Mouse (Mus musculus): Measurements from ENCODE around the gene Leng9.

Gene Leng9

DNA sequence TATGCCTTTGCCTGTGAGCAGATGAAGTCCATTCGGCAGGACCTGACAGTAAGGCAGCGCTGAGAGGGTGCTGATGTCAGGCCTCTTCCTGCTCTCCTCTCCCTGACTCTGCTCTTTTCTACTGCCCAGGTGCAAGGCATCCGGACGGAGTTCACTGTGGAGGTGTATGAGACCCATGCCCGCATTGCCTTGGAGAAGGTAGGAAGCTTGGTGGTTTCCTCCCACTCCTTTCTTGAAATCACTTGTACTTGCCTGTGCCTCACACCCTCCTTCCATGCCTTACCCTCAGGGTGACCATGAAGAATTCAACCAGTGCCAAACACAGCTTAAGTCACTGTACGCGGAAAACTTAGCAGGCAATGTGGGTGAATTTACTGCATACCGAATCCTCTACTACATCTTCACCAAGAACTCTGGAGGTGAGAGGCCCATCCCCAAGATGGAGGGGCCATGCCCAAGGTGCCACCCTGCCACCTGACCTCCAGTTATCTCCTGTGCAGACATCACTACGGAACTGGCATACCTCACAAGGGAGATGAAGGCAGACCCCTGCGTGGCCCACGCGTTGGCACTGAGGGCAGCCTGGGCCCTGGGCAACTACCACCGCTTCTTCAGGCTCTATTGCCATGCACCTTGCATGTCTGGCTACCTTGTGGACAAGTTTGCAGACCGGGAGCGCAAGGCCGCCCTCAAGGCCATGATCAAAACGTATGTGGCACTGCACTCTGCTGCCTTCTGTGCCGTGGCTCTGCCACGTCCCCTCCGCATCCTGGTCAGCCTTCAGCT lies 5.2 kb downstream of the Leng9 start:
- no peak for DNase-seq (ENCODE audit: low read depth, low spot score)

DNA sequence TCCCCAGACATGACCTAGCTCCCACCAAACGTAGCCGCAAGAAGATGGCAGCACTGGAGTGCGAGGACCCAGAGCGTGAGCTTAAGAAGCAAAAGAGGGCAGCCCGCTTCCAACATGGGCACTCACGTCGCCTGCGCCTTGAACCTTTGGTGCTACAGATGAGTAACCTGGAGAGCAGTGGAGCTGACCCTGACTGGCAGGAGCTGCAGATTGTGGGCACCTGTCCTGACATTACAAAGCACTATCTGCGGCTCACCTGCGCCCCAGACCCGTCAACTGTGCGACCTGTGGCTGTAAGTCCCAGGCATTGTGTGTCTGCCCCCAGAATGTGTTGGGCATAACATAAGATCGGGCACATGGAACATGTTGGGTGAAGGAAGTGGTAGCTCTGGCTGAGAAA lies 6.1 kb downstream of the Leng9 start:
- DNase-seq (ENCODE audit: low read depth, low spot score): no peak

DNA sequence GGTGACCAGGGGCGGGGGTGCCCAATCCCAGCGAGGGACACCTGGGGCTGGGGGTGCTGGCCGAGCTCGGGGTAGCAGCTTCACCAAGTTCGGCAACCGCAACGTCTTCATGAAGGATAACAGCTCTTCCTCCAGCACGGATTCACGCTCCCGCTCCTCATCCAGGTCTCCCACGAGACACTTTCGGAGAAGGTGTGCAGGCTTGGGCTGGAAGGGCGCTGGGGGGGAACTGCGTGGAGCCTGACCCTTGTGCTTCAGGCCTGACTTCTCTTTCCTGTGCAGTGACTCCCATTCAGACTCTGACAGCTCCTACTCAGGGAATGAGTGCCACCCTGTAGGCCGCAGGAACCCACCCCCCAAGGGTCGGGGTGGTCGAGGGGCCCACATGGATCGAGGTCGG lies 6.7 kb downstream of the Leng9 start:
- no peak for DNase-seq (ENCODE audit: low read depth, low spot score)

DNA sequence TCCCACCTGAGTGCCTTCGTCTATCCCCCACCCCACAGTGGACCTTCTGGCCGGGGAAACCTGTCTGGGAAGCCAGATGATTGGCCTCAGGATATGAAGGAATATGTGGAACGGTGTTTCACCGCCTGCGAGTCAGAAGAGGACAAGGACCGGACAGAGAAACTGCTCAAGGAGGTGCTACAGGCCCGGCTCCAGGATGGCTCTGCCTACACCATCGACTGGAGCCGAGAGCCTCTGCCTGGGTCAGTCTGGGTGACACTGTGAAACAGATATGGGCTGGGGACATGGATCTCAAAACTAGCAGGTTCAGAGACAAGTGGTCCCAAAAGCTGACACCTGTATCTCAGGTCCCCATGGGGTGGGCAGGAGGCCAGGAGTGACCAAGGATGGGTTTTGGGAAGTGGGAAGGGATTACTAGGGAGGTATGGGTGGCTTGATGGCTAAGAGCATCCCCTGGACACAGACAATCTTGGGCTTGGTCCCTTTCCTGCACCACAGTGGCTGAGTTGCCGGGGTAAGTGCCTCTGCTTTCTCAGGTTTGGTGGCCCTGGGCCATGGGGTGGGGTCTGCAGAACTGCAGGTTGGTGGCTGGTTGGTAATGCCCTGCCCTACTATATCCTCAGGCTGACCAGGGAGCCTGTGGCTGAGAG lies 7.3 kb downstream of the Leng9 start:
- no peak for DNase-seq (ENCODE audit: low read depth, low spot score)

DNA sequence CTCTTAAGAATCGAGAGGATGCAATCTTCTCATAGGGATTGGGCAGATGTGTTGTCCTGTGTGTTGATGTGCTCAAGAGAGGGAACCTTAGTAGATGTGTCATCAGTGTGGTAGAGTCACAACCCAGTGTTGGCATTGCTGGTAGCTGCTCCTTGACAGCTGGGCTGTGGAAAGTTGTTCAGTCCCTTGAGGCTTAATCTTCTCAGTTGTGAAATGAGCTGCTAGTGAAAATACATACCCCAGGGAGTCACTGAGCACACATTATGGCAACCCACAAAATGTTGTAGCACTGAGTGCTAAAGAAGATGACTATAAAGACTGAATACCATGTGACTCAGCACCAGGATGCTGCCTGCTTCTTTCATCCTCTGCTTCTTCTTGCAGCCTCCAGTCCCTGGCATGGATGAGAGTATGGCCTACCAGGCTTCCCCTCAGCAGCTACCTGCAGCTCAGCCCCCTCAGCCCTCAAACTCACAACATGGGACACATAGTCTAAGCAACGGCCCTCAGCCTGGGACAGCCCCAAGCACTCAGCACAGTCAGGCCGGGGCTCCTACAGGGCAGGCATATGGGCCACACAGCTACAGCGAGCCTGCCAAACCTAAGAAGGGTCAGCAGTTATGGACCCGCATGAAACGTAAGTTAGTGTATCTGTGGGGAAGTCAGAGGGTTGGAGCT lies 8.4 kb downstream of the Leng9 start:
- DNase-seq (ENCODE audit: low read depth, low spot score): no peak

DNA sequence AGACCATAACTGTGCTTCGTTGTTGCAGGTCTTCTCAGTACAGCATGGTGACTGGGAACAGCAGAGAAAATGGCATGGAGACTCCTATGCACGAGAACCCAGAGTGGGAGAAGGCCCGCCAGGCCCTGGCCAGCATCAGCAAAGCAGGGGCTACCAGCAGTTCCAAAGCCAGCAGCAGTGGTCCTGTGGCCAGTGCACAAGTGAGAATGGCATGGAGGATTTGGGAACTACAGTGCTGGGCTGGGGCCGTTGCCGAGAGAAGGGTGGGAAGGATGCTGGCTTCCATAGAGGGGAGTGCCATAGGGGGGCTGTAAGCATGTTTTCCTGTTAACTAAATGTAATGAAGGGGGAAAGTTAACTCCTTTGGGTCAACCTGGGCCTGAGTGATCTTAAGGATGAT lies 10.8 kb downstream of the Leng9 start:
- DNase-seq (ENCODE audit: low read depth, low spot score): no peak

DNA sequence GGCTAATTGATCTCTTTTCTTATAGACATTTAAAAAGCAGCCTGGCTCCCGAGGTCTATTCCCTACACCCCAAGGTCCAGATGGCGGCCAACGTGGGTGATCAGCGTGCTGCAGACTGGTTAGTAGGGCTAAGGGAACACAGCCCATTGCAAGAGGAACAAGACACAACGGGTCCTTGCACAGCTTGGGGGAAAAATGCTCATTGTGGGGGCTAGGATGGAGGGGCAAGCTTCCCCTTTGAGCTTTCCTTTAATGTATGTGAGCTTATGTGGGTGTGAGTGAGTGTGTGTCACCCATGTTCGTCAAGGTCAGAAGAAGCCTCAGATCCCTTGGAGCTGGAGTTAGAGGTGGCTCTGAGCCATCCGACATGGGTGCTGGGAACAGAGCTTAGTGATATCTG lies 11.5 kb downstream of the Leng9 start:
- no peak for DNase-seq (ENCODE audit: low read depth, low spot score)

DNA sequence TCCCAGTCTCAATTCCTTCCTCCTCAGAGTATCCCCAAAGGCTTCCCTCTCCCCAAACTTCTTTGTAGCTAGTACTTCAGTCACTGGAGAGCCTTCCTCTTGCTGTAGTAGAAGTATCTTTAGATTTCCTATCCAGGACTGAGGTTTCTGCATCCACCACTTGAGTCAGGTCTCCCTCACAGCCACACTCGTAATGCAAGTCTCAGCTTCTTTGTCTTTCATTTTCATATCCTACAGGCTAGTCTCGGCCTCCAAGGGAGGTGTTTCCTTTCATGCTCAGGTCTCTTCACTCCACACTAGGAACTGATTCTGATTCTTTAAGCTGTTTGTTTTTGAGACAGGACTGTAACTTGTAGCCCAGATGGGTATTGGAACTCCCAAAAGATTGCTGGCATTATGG lies 12.0 kb downstream of the Leng9 start:
- DNase-seq (ENCODE audit: low read depth, low spot score): no peak

DNA sequence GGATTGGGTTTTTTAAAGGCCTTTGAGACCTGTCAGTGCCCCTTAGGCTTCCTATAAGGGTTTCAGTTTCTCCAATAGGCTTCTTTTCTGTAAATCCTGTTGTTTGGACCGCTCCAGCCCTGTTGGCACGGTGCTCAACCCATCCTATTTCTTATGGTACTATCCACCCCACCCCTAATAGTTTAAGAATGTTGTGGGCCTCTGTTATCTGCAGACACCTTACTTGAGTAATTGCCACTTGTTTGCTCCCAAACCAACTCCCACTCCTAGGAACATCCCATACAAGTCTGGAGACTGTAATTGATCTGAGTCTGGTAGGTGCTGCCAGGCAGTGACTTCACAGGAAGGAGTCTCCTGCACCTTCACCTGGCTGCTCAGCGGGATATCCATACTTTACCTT lies 12.4 kb downstream of the Leng9 start:
- no peak for DNase-seq (ENCODE audit: low read depth, low spot score)

DNA sequence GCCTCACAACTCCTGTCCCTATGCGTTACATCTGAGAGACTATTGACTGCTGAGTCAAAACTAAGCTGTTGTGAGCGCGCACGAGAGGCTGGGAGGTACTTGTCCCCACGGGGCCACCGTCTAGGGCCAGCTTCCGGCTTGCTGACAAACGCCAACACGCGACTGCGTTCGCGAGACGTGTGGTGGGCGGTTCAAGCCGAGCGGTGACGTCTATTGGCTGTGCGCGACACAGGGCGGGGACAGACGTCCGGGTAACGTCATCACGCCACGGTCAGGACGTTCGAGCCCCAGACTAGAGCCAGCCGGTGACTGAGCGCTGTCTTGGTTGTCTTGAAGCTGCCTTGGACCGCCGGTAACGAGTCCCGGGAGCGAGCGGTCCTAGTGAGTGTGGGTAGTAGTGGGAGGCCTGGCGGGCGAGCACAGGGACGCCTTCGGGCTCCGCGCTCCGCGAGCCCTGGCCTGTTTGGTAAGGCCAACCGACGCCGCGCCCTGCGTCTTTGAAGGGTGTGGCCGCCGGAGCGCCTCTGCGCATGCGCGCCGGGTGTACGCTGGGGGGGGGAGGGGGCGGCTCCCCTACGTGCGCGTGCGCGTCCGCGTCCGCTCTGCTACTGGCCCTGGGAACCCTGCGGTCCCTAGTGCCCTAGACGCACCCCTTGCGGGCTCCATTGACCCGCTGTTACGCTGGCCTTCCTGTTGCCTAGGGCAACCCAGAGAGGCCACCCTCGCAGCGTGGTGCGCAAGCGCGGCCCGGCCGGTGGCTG lies 13.2 kb downstream of the Leng9 start, which contains the start of gene Leng8:
Gene Leng8, plus strand, starts transcription at position 269 of the 761 bp plus-strand sequence.
- peak; percentile 100 for DNase-seq (ENCODE audit: low read depth, low spot score)

DNA sequence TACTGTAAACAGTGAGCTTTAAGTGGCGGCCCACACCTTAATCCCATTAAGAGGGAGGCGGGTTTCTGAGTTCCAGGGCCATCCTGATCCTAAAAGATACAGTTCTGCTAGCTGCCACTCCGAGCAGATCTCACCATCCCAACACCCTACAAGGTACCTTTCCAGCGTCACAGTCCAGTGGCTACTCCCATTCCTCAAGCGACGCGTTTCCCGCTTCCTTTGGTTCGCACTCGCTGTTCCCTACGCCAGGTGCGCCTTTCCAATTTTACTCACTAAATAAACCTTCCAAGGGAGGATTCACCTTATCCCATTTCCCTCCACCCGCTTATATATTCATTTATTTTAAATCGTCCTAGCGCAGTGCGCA lies 13.8 kb downstream of the Leng9 start:
- DNase-seq (ENCODE audit: low read depth, low spot score): no peak

DNA sequence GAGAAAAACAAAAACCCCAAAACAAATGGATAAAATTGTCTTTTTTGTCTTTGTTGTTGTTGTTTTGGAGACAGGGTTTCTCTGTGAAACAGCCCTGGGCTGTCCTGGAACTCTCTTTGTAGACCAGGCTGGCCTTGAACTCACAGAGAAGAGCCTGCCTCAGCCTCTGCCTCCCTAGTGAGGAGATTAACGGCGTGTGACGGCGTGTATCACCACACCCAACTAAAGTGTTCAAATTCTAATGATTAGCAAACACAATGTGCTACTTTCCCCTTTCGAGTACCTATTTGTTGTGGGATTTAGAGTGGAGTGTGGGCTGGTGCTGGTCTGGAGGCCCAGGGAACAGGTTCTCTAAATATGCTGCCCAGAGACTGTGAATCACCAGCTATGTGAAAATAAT lies 15.3 kb downstream of the Leng9 start:
- DNase-seq (ENCODE audit: low read depth, low spot score): no peak

DNA sequence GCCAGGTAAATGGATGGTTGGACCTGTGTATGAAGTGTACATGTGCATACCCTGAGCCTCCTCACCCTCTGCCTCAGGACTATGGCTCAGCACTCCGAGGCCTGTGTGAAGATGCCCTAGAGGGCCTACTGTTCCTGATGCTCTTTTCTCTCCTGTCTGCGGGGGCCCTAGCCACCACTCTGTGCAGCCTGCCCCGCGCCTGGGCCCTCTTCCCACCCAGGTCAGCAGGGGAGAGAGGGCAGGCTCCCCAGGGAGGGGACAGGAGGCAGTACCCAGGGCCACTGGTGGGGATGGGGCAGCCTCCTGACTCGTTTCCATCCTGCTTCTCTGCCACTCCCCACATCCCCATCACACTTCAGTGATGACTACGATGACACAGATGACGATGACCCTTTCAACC lies 17.2 kb downstream of the Leng9 start:
- DNase-seq (ENCODE audit: low read depth, low spot score): no peak

DNA sequence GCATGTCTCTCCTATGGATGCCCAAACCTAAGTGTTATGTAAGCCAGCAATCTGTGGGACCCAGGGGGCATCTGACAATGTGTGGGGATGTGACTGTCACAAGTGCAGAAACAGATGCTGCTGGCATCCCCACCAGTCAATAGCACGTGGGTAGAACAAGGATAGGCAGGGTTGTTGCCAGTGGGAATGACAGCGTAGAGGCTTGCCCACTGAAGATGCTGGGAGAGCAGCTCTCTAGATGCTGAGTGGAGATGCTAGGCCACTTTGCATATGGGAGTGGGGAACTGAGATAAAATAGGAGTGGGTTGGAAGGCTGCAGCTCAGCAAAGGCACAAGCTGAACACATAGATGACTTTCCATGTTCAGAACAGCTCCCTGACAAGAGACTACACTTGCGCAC lies 17.6 kb downstream of the Leng9 start:
- DNase-seq (ENCODE audit: low read depth, low spot score): no peak

DNA sequence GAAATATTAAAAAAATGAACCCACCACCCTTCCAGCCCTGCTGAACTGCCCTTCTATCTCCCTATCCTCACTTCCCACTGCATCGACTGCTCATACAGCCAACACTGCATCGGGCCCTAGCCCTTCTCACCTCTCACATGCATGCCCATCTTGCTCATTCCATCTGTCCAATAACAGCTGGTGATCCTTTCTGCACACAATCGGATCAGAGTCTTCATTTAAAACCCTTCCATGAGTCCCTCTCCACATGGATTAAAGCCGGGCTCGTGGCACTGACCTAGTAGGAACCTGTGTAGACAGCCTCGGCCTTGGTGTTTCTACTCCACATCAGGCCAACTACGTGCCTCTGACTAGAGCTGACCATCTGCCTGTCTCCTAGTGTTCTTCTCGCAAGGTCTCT lies 18.2 kb downstream of the Leng9 start:
- DNase-seq (ENCODE audit: low read depth, low spot score): peak; percentile 2

DNA sequence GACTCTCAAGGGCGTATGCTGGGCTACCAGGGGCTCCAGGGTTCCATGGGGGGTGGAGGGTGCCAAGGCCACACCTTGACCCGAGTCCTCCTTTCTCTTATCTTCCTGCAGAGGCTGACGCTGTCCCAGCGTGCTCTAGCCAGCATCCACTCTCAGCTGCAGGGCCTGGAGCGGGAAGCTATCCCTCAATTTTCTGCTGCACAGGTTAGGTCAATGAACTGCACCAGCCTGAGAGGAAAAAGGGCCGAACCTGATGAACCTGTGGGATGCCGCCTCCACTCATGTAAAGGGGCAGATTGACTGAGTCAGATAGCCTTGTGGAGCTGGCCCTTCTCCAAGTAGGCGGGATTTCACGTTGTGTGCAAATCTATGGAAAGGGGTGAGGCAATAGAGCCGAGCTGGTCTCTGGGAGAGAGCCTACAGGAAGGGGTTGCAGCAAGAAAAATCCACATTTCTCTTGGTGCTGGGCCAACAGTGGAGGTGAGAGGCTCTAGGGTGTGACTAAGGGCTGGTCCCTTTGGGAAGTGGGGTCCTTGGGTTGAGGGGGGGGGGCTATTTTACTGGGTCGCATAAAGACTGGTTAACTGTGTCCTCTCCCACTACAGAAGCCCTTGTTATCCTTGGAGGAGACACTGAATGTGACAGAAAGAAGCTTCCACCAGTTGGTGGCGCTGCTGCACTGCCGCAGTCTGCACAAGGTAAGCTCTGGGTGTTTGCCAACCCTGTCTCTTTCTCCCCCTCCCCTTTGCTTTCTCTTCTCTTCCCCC lies 19.3 kb downstream of the Leng9 start:
- peak; percentile 94 for DNase-seq (ENCODE audit: low read depth, low spot score)

DNA sequence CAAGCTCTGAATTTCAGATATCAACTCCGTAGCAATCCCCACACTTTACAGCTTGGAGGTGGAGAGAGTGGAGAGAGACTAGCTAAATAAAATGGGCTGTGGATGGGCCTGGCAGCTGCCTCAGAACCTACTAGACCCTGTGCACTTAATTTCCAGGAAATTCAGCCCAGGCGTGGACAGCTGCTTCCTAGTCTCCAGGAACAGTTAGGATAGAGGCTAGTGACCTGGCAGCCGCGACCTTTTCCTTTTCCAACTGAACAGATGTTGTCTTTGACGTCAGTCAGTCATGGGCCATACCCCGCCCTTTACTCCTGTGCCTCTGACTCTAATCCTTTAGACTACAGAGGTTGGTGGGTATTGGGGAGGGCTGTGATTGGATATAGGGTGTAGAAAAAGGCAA lies 21.3 kb downstream of the Leng9 start:
- DNase-seq (ENCODE audit: low read depth, low spot score): no peak

DNA sequence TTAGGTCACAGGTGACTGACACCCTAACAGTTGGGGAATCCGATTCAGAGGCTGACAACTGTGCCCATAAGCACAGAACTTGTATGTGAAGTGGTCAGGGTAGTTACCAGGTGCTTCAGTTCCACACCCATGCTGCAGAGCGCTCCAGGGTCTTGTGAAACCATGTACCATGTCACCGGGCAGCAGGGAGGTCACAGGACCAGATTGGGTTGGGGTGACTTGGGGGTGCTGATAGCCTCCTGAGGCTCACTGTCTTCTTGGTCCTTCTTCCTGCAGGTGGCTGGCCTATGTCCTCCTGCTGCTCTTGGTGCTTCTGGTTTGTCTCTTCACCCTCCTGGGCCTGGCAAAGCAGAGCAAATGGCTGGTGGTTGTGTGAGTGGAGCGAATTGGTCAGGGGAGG lies 22.3 kb downstream of the Leng9 start:
- no peak for DNase-seq (ENCODE audit: low read depth, low spot score)

DNA sequence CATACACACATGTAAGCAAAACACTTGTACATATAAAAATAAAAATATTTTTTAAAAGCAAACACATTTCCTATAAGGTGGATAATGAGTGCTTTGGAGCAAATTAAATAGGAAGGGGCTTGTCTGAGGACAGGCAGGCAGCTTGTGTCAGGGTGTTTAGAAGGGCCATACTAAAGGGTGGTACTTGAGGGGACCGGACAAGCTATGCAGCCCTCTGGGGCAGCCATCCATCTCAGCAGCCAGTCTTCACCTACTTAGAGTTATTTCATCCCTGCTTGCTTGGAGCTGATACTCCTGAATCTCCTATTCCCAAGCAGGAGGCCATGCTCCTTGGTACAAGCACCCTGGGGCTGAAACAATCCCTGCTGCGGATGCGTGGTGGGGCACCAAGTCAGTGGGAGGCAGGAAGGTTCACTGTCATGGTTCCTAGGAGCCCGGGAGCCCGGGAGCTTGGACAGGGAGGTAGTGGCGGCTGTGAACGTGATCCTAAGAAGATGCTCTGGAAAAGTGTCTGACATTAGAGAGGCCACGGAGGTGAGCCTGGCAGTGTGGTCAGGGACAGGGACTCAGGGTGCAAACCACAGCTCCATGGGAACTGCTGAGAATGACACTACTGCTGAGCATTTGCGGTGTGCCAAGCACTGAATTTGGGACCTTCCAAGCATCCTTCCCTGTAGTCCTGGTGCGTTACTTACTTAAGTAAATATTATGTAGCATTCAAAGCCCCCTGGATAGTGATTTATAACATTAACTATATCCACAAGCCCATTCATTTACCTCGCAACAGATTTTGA lies 23.0 kb downstream of the Leng9 start:
- no peak for DNase-seq (ENCODE audit: low read depth, low spot score)

DNA sequence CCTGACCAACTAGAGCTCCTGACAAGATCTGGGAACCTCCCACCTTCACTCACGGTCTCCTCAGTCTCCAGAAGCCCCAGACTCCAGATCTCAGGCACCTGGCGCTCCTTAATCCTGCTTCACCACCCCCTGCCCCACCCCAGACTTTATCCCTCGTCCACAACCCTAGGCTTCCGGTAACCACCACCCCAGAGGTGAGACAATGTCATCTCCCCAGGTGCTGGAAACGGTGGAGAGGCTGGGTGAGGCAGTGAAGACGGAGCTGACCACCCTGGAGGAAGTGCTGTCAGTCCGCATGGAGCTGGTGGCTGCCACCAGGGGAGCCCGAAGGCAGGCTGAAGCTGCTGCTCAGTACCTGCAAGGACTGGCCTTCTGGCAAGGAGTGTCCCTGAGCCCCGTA lies 24.9 kb downstream of the Leng9 start:
- DNase-seq (ENCODE audit: low read depth, low spot score): no peak

DNA sequence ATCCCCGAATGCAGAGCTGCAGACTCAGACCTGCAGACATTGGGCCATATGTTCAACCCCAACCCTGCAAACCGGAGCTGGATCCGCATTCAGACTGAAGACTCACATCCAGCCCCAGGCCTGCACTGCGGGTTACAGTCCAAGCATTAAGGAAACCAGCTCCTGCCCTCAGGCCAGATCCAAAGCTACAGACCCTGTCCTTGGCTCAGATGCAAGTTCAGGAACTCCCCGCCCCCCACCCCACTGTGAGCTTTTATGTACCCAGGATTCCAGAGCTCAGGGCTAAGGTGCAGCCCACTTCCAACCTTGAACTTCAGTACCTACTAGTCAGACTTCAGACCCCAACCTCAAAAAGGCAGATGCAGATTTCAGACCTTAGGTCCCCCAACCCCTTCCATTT lies 25.3 kb downstream of the Leng9 start:
- DNase-seq (ENCODE audit: low read depth, low spot score): no peak

Measured in CD4-positive, CD25-positive, alpha-beta regulatory T cell, adult 2 months (primary cell).